Mouse (Mus musculus) mammary gland, adult 2 months (tissue): ENCODE data around the gene Foxi3. TPM values are rescaled to one million over a fixed set of nuclear protein-coding genes. Genes with fewer than 3 reads are reported as not detected.

Experiments used
- polyA plus RNA-seq: library from polyadenylated mRNA; depleted of rRNA; stranded (reverse); fragments of >200 nt; gene quantifications from 2 replicates; pipeline ENCODE4 v1.2.3, GENCODE M21; 2012; ENCODE audit warnings: low replicate concordance; rRNA removed

Foxi3 gene
- 0.13 TPM in 1 of 2 replicates, not detected in the other for polyA plus RNA-seq

GRCm38 (mm10) chr6:70956285-70956912 is at the start of gene Foxi3:
Gene Foxi3, plus strand, starts transcription at chr6:70956531.

GRCm38 (mm10) chr6:70918827-70919226 is 37.5 kb upstream of the Foxi3 start, which contains the start of gene Tex37:
Gene Tex37, minus strand, starts transcription at chr6:70918927.

Other genes starting within 250 kb of the Foxi3 start
- 11.5 and 12.7 TPM in 2 replicates for gene Rpia, start 164.3 kb upstream of the Foxi3 start, polyA plus RNA-seq
- 10.6 and 20.7 TPM in 2 replicates for gene Eif2ak3, start 112.0 kb upstream of the Foxi3 start, polyA plus RNA-seq
- not detected in 2 replicates for gene Tex37, start 37.6 kb upstream of the Foxi3 start, polyA plus RNA-seq
- gene Thnsl2, start 187.9 kb downstream of the Foxi3 start, polyA plus RNA-seq = 10.6 and 15.9 TPM in 2 replicates
- gene Fabp1, start 243.3 kb downstream of the Foxi3 start, polyA plus RNA-seq = 2.9 TPM in 1 of 2 replicates, not detected in the other